Mouse (Mus musculus) midbrain, postnatal 0 days (tissue): ENCODE data around the gene Rftn1. TPM values are rescaled to one million over a fixed set of nuclear protein-coding genes. Genes with fewer than 3 reads are reported as not detected.

Source experiments
- ATAC-seq: fragments of 200-750 bp; cut with Nextera tagmentation; 2 replicates; pipeline ENCODE4 v1.8.0; 2017; ENCODE audit warnings: moderate number of reproducible peaks, mild to moderate bottlenecking, moderate TSS enrichment, moderate library complexity; ENCODE audit not compliant: low FRiP score
- DNase-seq: peaks from one replicate; pipeline ENCODE4 v3.0.0-alpha.2; 2015; ENCODE audit warnings: low spot score
- H3K27ac ChIP-seq: fragments of 300-500 bp; sonication (generic); 2 replicates; pipeline ENCODE4 v1.5.1; 2014; ENCODE audit warnings: low read depth, mild to moderate bottlenecking, low read length, mixed read lengths
- H3K27me3 ChIP-seq: fragments of 300-500 bp; sonication (generic); 2 replicates; pipeline ENCODE4 v1.6.1; 2014; ENCODE audit warnings: low read length, control low read depth, mixed read lengths; ENCODE audit not compliant: insufficient read depth
- H3K36me3 ChIP-seq: fragments of 300-500 bp; sonication (generic); 2 replicates; pipeline ENCODE4 v1.6.1; 2014; ENCODE audit warnings: low read length, control low read depth, mixed read lengths; ENCODE audit not compliant: insufficient read depth
- H3K4me1 ChIP-seq: fragments of 300-500 bp; sonication (generic); 2 replicates; pipeline ENCODE4 v1.6.1; 2014; ENCODE audit warnings: mild to moderate bottlenecking, control low read depth, antibody characterized with exemption, low read length, mixed read lengths; ENCODE audit not compliant: insufficient read depth
- H3K4me2 ChIP-seq: fragments of 300-500 bp; sonication (generic); 2 replicates; pipeline ENCODE4 v1.6.1; 2014; ENCODE audit warnings: low read depth, mild to moderate bottlenecking, low read length, mixed read lengths; ENCODE audit not compliant: poor library complexity, severe bottlenecking
- H3K4me3 ChIP-seq: fragments of 300-500 bp; sonication (generic); 2 replicates; pipeline ENCODE4 v1.5.1; 2014; ENCODE audit warnings: low read depth, mild to moderate bottlenecking, low read length, moderate library complexity
- H3K9ac ChIP-seq: fragments of 300-500 bp; sonication (generic); replicated peaks from 2 replicates; pipeline ENCODE4 v1.6.1; 2014; ENCODE audit warnings: mild to moderate bottlenecking, low read length, moderate library complexity, mixed read lengths; ENCODE audit not compliant: poor library complexity, severe bottlenecking
- H3K9me3 ChIP-seq: fragments of 300-500 bp; sonication (generic); 2 replicates; pipeline ENCODE4 v1.6.1; 2016; ENCODE audit warnings: low read length, control low read depth
- CTCF ChIP-seq: IDR thresholded peaks from 2 replicates; pipeline ENCODE4 v1.5.1; 2016; ENCODE audit warnings: antibody characterized with exemption, mild to moderate bottlenecking
- WGBS: fragments of 180-500 bp; shearing (Covaris S2); extraction: QIAGEN DNeasy Blood & Tissue Kit; methylation state at CpG from one replicate; pipeline ENCODE4 v1.1.7; 2014; 5-methylcytosine and 5-hydroxymethylcytosine counted together
- polyA plus RNA-seq: library from polyadenylated mRNA; unstranded; fragments of >200 nt; fragmentation: Nextera tagmentation; extraction: Ambion mirVana; gene quantifications from 2 replicates; pipeline ENCODE4 v1.2.1, GENCODE M21; 2015
- total RNA-seq: library from RNA; depleted of rRNA; stranded (reverse); fragments of >200 nt; gene quantifications from 2 replicates; pipeline ENCODE4 v1.2.3, GENCODE M21; 2014

Gene Rftn1
- total and polyA plus RNA-seq, 2 experiments from 2014 or later = 28.2 to 46.4 TPM

DNA sequence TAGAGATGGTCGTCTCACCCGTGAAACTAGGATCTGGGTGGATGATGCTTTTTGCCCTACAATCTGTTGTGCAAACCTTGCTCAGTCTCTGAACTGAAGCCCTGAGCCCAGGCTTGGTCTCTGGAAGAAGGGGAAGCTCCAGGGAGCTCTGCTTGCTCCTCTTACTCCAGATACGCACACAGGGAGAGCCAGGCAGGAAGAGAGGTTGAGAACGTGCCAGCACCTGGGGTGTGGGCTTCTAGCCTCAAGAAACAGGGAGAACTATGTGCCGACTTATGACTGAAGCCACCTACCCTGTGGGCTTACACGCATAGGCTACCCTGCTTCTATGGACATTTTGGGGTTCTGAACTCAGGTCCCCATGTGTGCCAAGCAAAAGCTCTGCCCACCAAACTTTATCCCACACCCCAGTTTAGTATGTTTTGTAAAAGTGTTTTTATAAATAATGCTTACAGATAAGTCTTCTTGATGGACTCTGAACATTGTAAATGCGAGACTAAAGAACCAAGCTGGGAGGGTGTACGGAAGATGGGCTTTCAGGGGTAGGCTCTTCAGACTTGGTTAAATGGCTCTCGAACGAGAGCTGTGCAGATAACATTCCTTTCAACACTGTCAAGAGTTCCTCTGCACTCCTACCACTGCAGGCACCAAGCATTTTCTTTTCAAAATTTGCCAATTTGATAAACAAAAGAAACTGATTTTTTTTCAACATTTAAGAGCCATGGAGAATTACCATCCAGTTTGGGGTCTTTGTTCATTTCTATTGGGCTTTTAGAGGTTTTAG, 152.4 kb downstream of the Rftn1 start:
- TF ChIP-seq CTCF = no peak
- Histone ChIP-seq H3K9me3 (no peaks in the 10 kb centered on the region), H3K4me2 (no peak overlapping the region), H3K27ac (no peak overlapping the region), H3K27me3 (no peaks in the 10 kb centered on the region), H3K4me1 (no peaks in the 10 kb centered on the region), H3K36me3 (no peaks in the 10 kb centered on the region), H3K9ac (no peak overlapping the region), H3K4me3 (no peak overlapping the region)
- ATAC-seq (no peak), DNase-seq (no peak)
- WGBS = 78% methylated on average over 10 of the region's 10 CpGs

GRCm38 (mm10) chr17:50037416-50037815, 153.1 kb downstream of the Rftn1 start:
- DNase-seq (no peak), ATAC-seq (no peak)
- WGBS = 86% methylated on average over 4 of the region's 4 CpGs
- H3K4me2 ChIP-seq = no peak overlapping the region
- H3K9ac ChIP-seq = no peak overlapping the region
- no peaks in the 10 kb centered on the region for H3K9me3 ChIP-seq
- no peak overlapping the region for H3K27ac ChIP-seq
- H3K4me1 ChIP-seq = no peaks in the 10 kb centered on the region
- no peak for TF ChIP-seq CTCF
- H3K27me3 ChIP-seq = no peaks in the 10 kb centered on the region
- H3K4me3 ChIP-seq = no peak overlapping the region
- no peaks in the 10 kb centered on the region for H3K36me3 ChIP-seq

- 55% methylated on average over 14 of the region's 14 CpGs for WGBS
- Histone ChIP-seq H3K36me3 (no peaks in the 10 kb centered on the region), H3K27me3 (no peaks in the 10 kb centered on the region), H3K4me2 (no peak overlapping the region), H3K9ac (no peak overlapping the region), H3K4me1 (no peaks in the 10 kb centered on the region), H3K4me3 (no peak overlapping the region), H3K9me3 (no peaks in the 10 kb centered on the region), H3K27ac (no peak overlapping the region)
- DNase-seq = no peak
- no peak for TF ChIP-seq CTCF
- ATAC-seq = no peak
Measured at GRCm38 (mm10) chr17:50036751-50037385, 153.6 kb downstream of the Rftn1 start.

- Histone ChIP-seq H3K9me3 (no peaks in the 10 kb centered on the region), H3K4me1 (no peaks in the 10 kb centered on the region), H3K9ac (no peak overlapping the region), H3K36me3 (no peaks in the 10 kb centered on the region), H3K4me2 (no peak overlapping the region), H3K27me3 (no peaks in the 10 kb centered on the region), H3K27ac (no peak overlapping the region), H3K4me3 (no peak overlapping the region)
- no peak for TF ChIP-seq CTCF
- ATAC-seq = no peak
- no peak for DNase-seq
- 87% methylated on average over 6 of the region's 6 CpGs for WGBS
Measured at GRCm38 (mm10) chr17:50033698-50034097, 156.8 kb downstream of the Rftn1 start.

DNA sequence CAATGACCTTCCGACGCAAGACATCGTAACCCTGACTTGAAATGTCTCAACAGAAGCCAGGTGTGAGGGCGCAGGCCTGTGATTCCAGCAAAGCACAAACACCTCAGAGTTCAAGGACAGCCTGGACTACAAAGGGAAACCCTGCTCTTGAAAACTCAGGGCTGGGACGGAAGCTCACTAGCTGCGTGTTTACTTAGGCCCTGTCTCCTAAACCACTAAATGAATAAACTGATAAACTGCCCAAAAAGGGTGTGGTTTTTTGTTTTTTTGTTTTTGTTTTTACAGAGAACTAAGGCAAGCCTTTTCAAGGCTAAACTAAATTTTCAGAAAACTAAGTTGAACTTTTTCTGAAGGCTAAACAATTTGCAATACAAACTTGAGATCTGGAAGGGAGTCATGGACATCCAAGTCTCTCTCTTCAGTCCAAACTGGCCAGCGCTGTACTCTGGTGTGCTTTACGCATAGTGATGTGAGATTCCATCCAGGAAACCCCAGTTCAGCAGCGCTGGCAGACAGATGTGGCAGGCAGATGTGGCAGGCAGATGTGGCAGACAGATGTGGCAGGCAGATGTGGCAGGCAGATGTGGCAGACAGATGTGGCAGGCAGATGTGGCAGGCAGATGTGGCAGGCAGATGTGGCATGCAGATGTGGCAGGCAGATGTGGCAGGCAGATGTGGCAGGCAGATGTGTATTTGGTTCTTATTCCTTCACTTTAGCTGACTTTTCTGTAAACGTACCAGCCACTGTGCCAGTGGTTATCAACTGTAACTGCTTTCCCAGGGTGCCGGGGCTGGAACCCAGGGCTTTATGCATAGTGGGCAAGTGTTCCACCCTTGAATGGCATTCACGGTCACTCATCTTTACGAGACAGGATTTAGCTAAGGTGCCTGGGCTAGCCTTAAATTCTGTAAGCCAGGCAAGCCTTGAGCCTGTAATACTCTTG, 158.7 kb downstream of the Rftn1 start:
- Histone ChIP-seq H3K9me3 (no peaks in the 10 kb centered on the region), H3K9ac (no peak overlapping the region), H3K27me3 (no peaks in the 10 kb centered on the region), H3K27ac (no peak overlapping the region), H3K4me3 (no peak overlapping the region), H3K36me3 (no peaks in the 10 kb centered on the region), H3K4me1 (no peaks in the 10 kb centered on the region), H3K4me2 (no peak overlapping the region)
- WGBS = 92% methylated on average over 13 of the region's 13 CpGs
- DNase-seq = no peak
- no peak for TF ChIP-seq CTCF
- ATAC-seq = no peak
